Mouse (Mus musculus) bone marrow, adult 2 months (tissue): ENCODE measurements around the gene Susd6.

ENCODE experiments used
- CTCF ChIP-seq: fragments of 200-500 bp; IDR thresholded peaks from 2 replicates; pipeline ENCODE4 v1.5.1; 2011; ENCODE audit warnings: low read length, control low read depth; ENCODE audit not compliant: control insufficient read depth, insufficient read depth
- POLR2A ChIP-seq: fragments of 200-500 bp; IDR thresholded peaks from 2 replicates; pipeline ENCODE4 v1.6.1; 2011; ENCODE audit warnings: low read depth, mild to moderate bottlenecking, control low read depth, low read length, borderline replicate concordance; ENCODE audit not compliant: control insufficient read depth

DNA sequence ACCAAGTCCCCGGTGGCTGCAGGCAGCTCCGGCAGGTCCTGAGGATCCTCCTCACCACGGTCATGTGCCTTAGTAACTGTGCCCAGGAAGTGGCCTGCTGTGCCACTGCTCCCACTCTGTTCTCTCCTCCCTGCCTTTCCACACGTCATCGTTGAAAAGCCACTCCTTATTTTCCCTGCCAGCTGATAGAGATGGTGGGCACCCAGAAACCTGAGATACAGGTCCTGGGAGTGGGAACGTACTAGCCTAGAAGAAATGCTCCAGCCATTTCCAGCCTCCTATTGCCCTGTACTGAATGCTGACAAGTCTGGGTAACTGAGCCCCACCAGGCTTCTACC is 87.8 kb downstream of the Susd6 start:
- TF ChIP-seq CTCF (no peak), POLR2A (no peak)
